Mouse (Mus musculus) cortical plate, adult 2 months (tissue): ENCODE results near the gene Psg17.

Experiments
- CTCF ChIP-seq: fragments of 200-500 bp; IDR thresholded peaks from 2 replicates; pipeline ENCODE4 v1.5.1; 2011; ENCODE audit warnings: mild to moderate bottlenecking, control low read depth, low read length; ENCODE audit not compliant: insufficient read depth; ENCODE audit errors: extremely low read depth
- POLR2A ChIP-seq: fragments of 200-500 bp; IDR thresholded peaks from 2 replicates; pipeline ENCODE4 v1.6.1; 2011; ENCODE audit warnings: mild to moderate bottlenecking, low read length, control low read depth; ENCODE audit not compliant: insufficient read depth; ENCODE audit errors: extremely low read depth

- TF ChIP-seq CTCF (no peak), POLR2A (no peak)
These were observed 23.4 kb upstream of the Psg17 start for GRCm38 (mm10) chr7:18844811-18845210.
